Mouse (Mus musculus) thymus, postnatal 0 days (tissue): ENCODE measurements around the gene Mcfd2. TPM values are rescaled to one million over a fixed set of nuclear protein-coding genes. Genes with fewer than 3 reads are reported as not detected.
A peak's percentile ranks its signal among the peaks of the same experiment; 100 is the strongest.

Source experiments
- DNase-seq: peaks from one replicate; pipeline ENCODE4 v3.0.0-alpha.2; 2015; ENCODE audit warnings: low spot score
- polyA plus RNA-seq: library from polyadenylated mRNA; unstranded; fragments of >200 nt; fragmentation: Nextera tagmentation; extraction: Ambion mirVana; gene quantifications from 2 replicates; pipeline ENCODE4 v1.2.1, GENCODE M21; 2015

Mcfd2 gene
- polyA plus RNA-seq, 1 experiment from 2014 or later = 57.7 TPM

GRCm38 (mm10) chr17:87288131-87288530, 22.4 kb upstream of the Mcfd2 start:
- peak; percentile 18 for DNase-seq

GRCm38 (mm10) chr17:87287197-87287777, 21.6 kb upstream of the Mcfd2 start:
- DNase-seq = peak; percentile 46

GRCm38 (mm10) chr17:87286481-87287143, 20.9 kb upstream of the Mcfd2 start:
- peak; percentile 26 for DNase-seq

- DNase-seq = peak; percentile 18
Observed at GRCm38 (mm10) chr17:87285731-87286465, 20.2 kb upstream of the Mcfd2 start.

- no peak for DNase-seq
Observed at GRCm38 (mm10) chr17:87284482-87285040, 18.8 kb upstream of the Mcfd2 start.

- peak; percentile 52 for DNase-seq
Observed at GRCm38 (mm10) chr17:87283755-87284481, 18.2 kb upstream of the Mcfd2 start.

- DNase-seq = no peak
Observed at GRCm38 (mm10) chr17:87283055-87283754, 17.5 kb upstream of the Mcfd2 start.

- DNase-seq = peak; percentile 95
Observed at GRCm38 (mm10) chr17:87282706-87283053, 16.9 kb upstream of the Mcfd2 start, which contains the start of gene Ttc7. TSS of gene Ttc7 (plus strand) at chr17:87282886.

GRCm38 (mm10) chr17:87282007-87282705, 16.4 kb upstream of the Mcfd2 start:
- peak; percentile 87 for DNase-seq

GRCm38 (mm10) chr17:87275363-87276341, 9.9 kb upstream of the Mcfd2 start:
- no peak for DNase-seq

- no peak for DNase-seq
Observed at GRCm38 (mm10) chr17:87269454-87269853, 3.7 kb upstream of the Mcfd2 start.

- no peak for DNase-seq
Observed at GRCm38 (mm10) chr17:87264927-87265791, 576 bp downstream of the Mcfd2 start.

- no peak for DNase-seq
Observed at GRCm38 (mm10) chr17:87264054-87264830, 1.5 kb downstream of the Mcfd2 start.

- DNase-seq = no peak
Observed at GRCm38 (mm10) chr17:87263401-87263800, 2.3 kb downstream of the Mcfd2 start.

- no peak for DNase-seq
Observed at GRCm38 (mm10) chr17:87255672-87256071, 10.1 kb downstream of the Mcfd2 start.

GRCm38 (mm10) chr17:87254384-87254783, 11.4 kb downstream of the Mcfd2 start:
- DNase-seq = no peak

- DNase-seq = no peak
Observed at GRCm38 (mm10) chr17:87246103-87246502, 19.6 kb downstream of the Mcfd2 start.
